Mouse (Mus musculus) MEL-GATA-1-ER (cell line): Measurements from ENCODE around the gene Mrpl18.
A peak's percentile ranks its signal among the peaks of the same experiment; 100 is the strongest.
"Not testable (repeated sequence)": the region's sequence is repeated elsewhere in the genome, so short reads cannot be mapped to it uniquely, and the experiment has no call there.

Experiments used
- DNase-seq: peaks from one replicate; pipeline ENCODE4 v3.0.0-alpha.2; 2012; ENCODE audit warnings: low read depth; ENCODE audit errors: extremely low read depth

Mrpl18 gene

DNA sequence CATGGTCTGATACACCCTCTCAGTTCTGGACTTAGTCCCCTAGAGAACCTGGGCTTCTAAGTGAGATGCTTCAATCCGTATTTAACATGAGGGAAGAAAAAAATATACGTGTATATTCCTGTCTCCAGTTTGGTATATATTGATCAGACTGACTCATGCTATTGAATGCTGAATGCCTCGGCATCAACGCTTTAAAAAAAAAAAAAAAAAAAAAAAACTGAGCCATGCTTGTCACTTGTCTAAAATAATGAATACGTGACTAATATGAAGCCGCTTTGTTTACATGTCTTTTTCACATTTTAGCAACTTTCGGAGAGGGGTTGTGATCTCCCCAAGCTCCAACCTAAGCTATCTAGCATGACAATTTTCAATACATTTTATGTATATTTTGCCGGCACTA is 5.8 kb downstream of the Mrpl18 start:
- DNase-seq, result no peak

DNA sequence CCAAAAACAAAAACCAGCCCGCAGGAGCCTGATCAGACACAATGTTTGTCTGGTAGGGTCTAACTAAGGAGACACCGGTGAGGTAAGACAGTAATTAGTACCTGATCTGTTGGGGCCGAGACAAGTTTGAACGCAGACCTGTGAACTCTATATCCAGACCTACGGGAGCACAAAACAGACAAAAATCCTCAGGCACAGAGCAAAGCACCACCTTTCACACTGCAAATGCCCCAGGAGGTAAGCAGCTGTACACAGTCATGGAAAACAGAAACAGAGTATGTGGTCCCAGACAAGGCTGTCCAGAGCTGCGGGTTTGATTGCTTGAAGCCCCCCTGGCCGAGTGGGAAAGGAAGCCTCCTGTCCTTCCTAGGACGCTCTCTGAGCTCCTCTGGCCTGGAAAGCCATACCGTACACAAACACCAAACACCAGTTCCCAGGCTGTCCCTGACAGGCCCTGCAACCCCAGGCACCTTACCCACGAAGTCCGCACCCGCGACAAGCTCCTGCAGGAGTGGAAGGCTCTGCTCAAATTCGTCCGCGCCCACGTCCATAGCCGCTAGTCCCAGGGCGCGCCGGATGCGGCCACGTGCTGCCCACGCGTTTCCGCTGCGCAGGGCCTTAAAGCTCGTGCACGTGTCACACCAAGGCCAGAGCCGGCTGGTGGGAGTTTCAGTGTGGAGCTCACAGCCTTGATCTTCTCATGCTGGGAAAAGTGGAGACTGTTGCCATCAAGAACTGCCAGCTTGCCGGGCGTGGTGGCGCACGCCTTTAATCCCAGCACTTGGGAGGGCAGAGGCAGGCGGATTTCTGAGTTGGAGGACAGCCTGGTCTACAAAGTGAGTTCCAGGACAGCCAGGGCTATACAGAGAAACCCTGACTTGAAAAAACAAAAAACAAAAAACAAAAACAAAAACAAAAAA is 6.5 kb downstream of the Mrpl18 start, which contains the start of gene Pnldc1:
Gene Pnldc1, minus strand, starts transcription at position 870 of the 920 bp plus-strand sequence.
- no peak for DNase-seq

GRCm38 (mm10) chr17:12906436-12906835 is 9.7 kb downstream of the Mrpl18 start:
- DNase-seq, result no peak

- no peak for DNase-seq
Observed at GRCm38 (mm10) chr17:12905810-12906209, 10.3 kb downstream of the Mrpl18 start.

GRCm38 (mm10) chr17:12904349-12904748 is 11.8 kb downstream of the Mrpl18 start:
- no peak for DNase-seq

DNA sequence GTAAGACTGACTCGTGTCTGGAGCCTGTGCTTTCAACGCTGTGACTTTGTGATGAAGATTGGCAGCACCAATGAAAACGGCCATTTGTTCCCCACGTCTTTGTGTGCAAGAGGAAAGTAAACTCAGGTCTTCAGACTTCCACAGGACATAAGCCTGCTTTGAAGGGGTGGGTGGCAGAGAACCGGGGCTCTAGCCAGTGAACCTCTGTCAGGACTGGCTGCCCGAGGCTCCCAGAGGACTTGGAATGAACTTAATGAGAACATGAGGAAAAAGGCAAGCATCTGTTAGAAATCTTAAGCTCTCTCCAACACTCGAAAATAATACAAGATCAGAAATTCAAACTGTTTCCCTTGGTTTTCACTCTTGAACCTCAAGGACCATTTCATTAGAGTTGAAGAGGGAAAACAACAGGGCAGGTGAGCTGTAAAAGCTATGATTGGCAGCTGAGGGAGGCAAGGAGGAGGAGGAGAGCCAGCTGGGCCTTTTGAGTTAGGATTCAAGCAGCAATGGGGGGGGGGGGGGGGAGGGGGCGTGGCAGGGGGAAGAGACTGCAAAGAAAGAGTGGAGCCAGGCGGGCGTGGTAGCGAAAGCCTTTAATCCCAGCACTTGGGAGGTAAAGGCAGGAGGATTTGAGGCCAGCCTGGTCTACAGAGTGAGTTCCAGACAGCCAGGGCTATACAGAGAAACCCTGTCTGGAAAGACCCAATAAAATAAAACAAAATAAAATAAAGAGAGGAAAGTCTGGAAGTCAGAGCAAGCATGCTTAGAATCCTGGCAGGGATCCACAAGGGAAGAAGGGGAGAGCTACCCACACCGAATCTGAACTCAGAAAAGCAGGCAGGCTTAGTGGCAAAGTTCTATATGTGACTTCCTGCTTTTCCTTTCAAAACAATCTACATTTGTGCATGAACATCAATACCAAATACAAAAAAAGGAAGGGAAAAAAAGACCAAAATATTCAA is 12.5 kb downstream of the Mrpl18 start:
- DNase-seq, result no peak

GRCm38 (mm10) chr17:12902291-12902690 is 13.9 kb downstream of the Mrpl18 start:
- no peak for DNase-seq

DNA sequence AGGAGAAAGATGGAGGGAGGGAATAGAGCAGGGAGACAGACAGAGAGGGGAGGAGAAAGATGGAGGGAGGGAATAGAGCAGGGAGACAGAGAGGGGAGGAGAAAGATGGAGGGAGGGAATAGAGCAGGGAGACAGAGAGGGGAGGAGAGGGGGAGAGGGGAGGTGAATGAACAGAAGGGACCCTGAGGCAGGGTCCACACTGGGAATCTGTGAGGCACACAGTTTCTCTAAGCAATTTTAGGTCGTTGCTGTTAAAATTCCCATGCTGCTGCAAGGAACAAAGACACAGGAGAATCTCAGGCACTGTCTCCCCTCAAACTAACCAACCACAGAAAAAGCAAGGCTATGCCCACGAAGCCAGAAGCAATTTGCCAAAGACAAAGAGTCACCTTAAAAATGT is 17.5 kb downstream of the Mrpl18 start:
- not testable (repeated sequence) for DNase-seq

GRCm38 (mm10) chr17:12897674-12898073 is 18.5 kb downstream of the Mrpl18 start:
- no peak for DNase-seq

GRCm38 (mm10) chr17:12892033-12892432 is 24.1 kb downstream of the Mrpl18 start:
- DNase-seq, result no peak

GRCm38 (mm10) chr17:12891054-12891453 is 25.1 kb downstream of the Mrpl18 start:
- no peak for DNase-seq

DNA sequence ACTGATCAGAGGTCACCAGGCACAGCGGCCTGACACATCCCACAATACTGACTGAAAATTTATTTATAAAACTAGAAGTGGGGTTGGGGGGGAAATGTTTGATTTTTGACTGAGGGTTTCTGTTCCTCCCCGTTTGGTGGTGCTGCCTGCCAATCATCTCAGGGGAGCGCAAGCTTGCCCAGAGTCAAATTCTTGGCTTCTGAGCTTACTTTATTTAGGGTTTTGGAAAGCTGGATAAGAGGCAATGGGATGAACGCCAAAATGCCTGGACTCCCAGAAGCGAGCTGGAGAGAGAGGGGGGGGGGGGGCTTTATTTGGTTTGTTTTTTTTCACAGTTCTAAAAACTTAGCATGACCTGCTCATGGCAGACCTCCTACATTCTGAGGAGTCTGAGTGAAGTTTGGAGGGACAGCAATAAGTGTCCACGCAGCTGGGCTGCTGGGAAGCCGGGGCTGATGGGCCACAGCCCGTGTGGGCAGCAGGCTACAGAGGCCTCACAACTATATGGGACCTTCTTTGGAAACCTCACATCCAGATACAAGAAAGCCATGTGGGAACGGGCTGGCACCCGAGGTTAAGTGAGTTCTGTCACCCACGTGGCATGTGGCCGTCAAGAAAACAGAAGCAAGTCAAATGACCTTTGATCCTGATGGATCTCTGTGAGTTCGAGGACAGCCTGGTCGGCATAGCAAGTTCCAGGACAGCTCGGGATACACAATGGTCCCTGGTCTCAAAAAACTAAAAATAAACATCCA is 28.9 kb downstream of the Mrpl18 start:
- no peak for DNase-seq

GRCm38 (mm10) chr17:12886620-12887019 is 29.5 kb downstream of the Mrpl18 start:
- DNase-seq, result no peak

DNA sequence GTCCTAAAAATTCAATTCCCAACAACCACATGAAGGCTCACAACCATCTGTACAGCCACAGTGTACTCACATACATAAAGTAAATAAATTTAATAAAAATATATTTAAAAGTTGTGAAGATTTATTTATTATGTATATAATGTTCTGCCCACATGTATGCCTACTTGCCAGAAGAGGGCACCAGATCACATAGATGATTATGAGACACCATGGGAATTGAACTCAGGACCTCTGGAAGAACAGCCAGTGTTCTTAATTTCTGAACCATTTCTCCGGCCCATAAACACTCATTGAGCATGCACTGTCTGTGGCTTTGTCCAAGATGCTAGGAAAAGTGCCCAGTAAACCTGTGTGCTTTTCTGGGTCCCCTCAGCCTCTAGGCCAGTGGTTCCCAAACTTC is 34.9 kb downstream of the Mrpl18 start:
- DNase-seq, result no peak

- peak; percentile 64 for DNase-seq
Observed at GRCm38 (mm10) chr17:12880178-12880577, 36.0 kb downstream of the Mrpl18 start.

DNA sequence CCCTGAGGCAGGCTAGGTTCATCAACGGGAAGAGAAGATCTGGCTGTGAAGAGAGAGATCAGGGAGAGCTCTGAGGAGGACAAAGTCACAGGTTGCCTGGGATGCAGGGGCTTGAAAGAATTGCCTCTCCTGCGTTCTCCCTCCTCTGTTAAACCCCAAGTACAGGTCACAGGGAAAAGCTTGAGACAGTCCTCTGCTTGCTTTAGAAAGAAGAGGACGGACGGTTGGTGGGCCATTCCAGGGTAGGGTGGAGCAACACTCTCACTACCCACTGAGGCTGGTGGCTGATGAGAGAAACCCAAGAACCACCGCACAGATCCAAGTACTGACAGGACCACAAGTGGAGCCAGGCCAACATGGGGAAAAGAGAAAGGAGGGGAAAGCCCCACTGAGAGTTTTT is 40.4 kb downstream of the Mrpl18 start, which contains the start of gene Mrgprh:
Gene Mrgprh, plus strand, starts transcription at position 301 of the 400 bp plus-strand sequence.
- no peak for DNase-seq

- no peak for DNase-seq
Observed at GRCm38 (mm10) chr17:12872275-12873028, 43.7 kb downstream of the Mrpl18 start.

GRCm38 (mm10) chr17:12868640-12869039 is 47.5 kb downstream of the Mrpl18 start:
- no peak for DNase-seq

- no peak for DNase-seq
Observed at GRCm38 (mm10) chr17:12868043-12868442, 48.1 kb downstream of the Mrpl18 start, which contains the start of gene Mas1. TSS of gene Mas1 (minus strand) at chr17:12868143.

- DNase-seq, result no peak
Observed at GRCm38 (mm10) chr17:12866853-12867252, 49.3 kb downstream of the Mrpl18 start.
